Mouse (Mus musculus): ENCODE data around the gene S100a5.

- TF ChIP-seq POLR2A (IDR thresholded peaks at IDR 0.05; ENCODE audit: borderline replicate concordance, low read depth, low read length) (no peak), CTCF (IDR thresholded peaks at IDR 0.05; ENCODE audit: low read depth, low read length) (peak; percentile 79)
Measured at GRCm38 (mm10) chr3:90585595-90585994, 22.7 kb upstream of the S100a5 start.
